Mouse (Mus musculus): ENCODE data around the gene Tns3. TPM values are rescaled to one million over a fixed set of nuclear protein-coding genes. Genes with fewer than 3 reads are reported as not detected.

Tns3 gene
- total RNA-seq, 2 experiments from 2014 or later, result 24.5 to 31.8 TPM

DNA sequence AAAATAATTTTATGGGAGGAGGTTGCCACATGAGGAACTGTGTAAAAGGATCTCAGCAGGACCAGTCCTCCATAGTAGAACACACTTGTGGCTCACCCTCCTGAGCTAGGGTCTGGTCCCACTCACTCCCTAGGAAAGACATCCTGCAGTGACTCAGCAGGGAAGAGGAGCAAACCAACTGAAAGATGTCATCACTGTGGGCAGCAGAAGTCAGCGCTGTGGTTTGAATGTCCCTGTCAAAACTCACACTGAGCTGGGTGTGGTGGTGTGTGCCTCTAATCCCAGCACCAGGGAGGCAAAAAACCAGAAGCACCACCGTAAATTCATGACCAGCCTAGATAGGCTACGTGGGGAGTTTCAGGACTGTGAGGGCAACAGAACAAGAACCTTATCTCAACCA, 20.9 kb upstream of the Tns3 start:
- intact Hi-C loops (cut with DNase I), result no loop called here
- no peak for DNase-seq (ENCODE audit: extremely low spot score in 1 of 2, low spot score in 2 of 2)

DNA sequence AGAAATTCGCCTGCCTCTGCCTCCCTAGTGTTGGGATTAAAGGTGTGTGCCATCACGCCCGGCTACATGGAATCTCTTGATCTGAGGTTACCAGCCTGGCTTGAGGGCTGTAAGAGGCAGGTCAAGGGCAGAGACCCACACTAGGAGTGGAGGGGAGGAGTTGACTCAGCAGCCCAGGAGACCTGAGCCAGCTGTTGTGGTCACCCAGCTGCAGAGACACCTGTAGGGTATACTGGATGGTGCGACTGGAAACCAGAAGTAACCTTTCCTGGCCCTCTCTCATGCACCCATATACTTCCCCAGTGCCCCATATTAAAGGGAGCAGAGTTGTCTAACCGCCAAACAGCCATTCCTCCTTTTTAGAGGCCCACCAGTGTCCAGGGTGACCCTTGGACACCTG, 19.9 kb upstream of the Tns3 start:
- intact Hi-C loops (cut with DNase I), result no loop called here
- no peak for DNase-seq (ENCODE audit: extremely low spot score in 1 of 2, low spot score in 2 of 2)

DNA sequence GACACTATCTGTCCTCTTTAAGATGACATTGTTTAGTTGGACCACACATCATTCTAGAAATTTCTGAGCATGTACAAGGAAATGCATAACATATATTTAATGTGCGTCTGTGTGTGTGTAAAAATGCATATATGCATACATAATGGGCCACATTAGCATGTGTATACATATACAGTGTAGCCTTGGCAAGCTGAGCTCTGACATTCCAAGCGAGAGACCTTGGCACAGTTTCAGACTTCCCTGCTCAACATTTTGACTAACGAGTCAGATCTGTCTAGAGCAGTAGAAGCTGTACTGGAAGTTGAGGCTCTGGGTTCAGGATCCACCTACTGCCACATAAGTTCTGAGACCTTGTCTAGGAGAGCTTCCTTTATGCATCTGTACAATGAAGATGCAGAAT, 17.0 kb upstream of the Tns3 start:
- DNase-seq (ENCODE audit: extremely low spot score in 1 of 2, low spot score in 2 of 2), result no peak
- intact Hi-C loops (cut with DNase I), result no loop called here

DNA sequence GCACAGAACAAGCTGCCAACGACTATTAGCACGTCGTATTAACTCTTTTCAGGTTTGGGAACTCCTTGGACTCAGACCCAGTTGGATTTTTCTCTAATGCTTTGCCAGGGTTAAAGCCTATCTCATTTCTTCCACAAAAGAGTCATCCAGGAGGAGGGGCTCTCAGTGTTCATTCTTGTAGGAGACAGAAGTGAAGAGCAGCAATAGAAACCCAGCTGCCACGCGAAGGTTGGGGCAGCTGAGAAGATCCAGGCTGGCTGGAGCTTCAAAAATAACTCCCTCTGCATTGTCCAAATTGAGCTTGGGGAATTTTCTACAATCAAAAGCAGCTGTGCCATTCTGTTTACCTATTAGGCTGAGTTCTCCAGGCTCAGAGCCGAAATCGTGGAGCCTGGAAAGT, 16.3 kb upstream of the Tns3 start:
- intact Hi-C loops (cut with DNase I), result no loop called here
- no peak for DNase-seq (ENCODE audit: extremely low spot score in 1 of 2, low spot score in 2 of 2)

DNA sequence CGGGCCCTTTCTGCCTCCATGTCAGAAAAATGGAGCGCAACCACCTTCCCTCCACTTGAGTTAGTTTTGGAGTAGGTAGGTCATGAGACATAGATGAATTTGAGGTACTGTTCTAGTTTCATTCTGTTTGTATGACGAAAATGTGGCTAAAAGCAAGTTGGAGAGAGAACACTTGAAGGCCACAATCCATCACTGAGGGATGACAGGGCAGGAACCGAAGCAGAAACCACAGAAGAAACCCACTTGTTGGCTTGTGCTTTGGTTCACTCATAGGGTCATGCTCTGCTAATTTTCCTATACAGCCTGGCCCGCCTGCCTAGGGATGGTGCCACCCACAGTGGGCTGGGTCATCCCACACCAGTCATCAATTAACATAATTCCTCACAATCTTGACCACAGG, 14.9 kb upstream of the Tns3 start:
- DNase-seq (ENCODE audit: extremely low spot score in 1 of 2, low spot score in 2 of 2), result no peak
- intact Hi-C loops (cut with DNase I), result no loop called here

DNA sequence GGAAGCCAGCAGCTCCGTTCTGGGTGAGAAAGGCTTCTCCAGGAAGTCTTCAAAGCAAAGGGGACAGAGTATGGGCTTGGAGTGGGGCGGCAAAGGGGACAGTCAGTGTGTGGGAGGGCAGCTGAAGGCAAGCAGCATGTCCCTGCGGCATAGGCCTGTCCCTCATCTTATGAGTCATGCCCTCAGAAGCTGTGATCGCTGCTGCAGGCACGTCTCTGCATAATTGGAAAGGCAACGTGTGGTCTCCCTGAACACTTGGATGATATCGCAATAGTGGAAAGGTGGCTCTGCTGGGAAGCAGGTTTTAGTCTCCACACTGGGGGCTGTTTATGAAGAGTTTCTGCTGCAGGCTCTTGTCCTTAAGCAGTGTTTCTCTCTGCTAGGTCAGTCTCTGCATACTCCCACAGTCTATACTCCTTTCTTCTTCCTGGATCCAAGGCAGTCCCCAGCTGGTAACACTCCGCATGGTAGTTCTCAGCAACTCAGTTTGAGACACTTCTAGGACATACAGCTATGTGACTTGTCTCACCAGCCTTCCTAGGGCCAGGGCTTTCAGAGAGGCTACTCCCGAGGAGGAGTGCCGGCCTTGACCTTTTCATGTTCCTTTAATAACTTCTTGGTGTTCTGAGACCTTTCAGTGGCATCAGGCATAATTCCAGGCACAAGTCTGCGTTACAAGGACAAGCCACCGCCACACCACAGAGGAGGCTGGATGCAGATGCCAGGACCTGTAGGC, 14.1 kb upstream of the Tns3 start:
- no peak for DNase-seq (ENCODE audit: extremely low spot score in 1 of 2, low spot score in 2 of 2)
- intact Hi-C loops (cut with DNase I), result no loop called here

DNA sequence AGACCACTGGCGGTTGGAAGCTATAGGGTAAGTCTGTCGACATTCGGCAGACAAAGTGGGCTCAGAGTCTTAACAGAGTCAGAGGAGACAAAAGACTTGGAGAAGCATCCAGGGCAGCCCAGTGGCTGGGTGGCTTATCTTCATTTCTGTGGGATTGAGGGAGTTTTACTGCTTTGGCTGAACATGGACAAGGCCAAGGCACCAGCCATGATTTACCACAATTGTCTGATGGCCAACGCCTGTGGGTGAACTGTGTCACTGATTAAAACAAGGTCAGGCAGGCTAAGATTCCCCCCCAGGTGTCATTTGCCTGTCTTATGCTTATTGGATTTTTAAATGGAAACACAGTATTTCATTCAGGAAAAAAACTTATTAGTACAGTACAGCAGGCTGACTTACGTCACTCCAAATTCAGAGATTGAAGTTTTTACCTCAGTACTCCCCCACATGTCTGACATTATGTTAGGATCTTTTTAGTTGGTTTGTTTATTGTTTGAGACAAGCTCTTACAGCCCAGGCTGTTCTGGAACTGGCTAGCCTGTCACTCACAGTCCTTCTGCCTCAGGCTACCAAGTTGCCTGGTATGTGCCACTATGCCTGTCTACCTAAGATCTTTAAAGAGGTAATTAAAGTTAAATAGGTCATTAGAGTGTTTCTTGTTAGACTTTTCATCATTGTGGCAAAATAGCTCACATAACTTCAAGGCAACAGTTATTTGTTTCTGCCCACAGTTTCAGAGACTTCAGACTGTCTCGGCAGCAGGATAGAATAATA, 11.6 kb upstream of the Tns3 start:
- DNase-seq (ENCODE audit: extremely low spot score in 1 of 2, low spot score in 2 of 2), result no peak
- intact Hi-C loops (cut with DNase I), result no loop called here

DNA sequence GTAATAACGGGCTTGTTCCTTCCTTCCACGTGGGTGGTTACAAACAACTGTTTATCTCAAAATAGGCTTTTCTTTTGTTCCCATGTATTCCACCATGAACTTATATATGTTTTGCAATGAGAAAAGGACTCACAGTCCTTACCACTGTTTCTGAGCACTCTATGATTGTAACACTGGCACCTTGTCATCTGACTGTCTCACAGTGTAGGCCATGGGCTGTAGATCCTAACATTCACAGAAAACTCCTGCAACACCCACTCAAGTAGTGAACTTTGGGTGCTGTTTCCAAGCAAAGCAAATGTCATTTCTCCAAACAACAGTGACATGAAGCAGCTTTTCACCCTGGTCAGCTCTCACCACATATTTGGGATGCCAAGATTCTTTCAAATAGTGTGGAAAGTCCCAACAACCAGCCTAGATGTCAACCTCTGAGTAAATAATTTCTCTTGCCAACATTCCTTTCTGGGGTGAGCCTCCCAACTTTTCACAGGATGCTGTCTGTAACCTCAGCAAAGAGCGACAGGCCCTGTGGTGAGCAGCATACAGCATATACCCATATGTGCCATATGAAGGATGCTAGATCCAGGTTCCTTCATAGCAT, 10.3 kb upstream of the Tns3 start:
- DNase-seq (ENCODE audit: extremely low spot score in 1 of 2, low spot score in 2 of 2), result no peak
- intact Hi-C loops (cut with DNase I), result no loop called here

DNA sequence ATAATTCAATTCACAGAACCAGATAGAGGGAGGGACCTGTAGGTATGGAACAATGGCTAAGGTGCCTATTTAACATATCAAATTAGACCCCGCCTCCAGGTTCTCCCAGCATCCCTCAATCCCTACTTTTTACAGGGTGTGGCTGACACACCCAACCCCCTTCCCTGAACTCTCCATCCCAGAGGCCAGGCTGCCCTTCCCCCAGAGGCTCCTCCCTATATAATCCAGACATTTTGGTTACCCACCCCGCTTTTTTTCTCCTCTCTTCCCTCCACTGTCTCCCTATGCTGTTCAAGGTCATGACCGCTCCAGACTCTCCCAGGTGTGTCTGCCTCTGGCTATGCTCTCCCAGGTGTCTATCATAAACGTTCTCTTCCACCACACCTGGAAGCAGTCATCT, 7.4 kb upstream of the Tns3 start:
- intact Hi-C loops (cut with DNase I), result no loop called here
- no peak for DNase-seq (ENCODE audit: extremely low spot score in 1 of 2, low spot score in 2 of 2)

DNA sequence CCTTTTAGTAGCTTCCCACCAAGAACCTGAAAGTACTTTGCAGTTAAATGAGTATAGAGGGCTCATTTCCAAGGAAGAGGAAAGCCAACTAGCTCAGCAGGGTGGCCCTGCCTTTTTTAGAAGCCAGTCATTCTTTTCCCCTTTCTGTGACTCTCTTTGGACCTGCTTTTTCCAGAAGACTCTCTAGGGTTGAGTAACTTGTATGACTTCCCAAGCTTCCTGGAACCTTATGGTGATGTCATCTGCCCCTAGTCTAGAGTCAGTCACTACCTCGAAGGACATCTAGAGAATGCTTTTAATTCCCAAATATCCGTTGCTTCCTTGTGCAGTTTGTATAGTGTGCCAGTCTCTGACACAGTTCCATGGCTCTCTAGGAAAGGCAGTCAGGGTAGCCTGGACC, 4.8 kb upstream of the Tns3 start:
- no peak for DNase-seq (ENCODE audit: extremely low spot score in 1 of 2, low spot score in 2 of 2)
- intact Hi-C loops (cut with DNase I), result no loop called here

DNA sequence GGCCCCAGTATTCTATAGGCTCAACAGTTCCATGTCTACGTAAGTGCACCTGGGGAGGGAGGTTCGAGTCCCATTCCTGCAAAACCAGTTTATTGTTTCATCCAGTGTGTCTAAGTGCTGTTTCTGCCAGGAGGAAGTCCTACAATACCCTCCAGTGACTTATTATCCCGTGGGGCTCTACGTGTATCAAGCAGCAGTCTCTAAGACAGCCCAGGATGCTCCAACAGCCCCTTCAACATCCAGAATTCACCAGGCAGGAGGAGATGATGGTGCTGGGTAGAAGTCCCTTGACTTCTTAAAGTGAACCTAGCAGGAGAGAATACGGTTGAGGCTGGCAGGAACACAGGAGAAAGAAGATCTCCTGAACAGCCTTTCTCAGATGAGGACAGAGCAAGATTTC, 462 bp upstream of the Tns3 start:
- DNase-seq (ENCODE audit: extremely low spot score in 1 of 2, low spot score in 2 of 2), result no peak
- intact Hi-C loops (cut with DNase I), result no loop called here

DNA sequence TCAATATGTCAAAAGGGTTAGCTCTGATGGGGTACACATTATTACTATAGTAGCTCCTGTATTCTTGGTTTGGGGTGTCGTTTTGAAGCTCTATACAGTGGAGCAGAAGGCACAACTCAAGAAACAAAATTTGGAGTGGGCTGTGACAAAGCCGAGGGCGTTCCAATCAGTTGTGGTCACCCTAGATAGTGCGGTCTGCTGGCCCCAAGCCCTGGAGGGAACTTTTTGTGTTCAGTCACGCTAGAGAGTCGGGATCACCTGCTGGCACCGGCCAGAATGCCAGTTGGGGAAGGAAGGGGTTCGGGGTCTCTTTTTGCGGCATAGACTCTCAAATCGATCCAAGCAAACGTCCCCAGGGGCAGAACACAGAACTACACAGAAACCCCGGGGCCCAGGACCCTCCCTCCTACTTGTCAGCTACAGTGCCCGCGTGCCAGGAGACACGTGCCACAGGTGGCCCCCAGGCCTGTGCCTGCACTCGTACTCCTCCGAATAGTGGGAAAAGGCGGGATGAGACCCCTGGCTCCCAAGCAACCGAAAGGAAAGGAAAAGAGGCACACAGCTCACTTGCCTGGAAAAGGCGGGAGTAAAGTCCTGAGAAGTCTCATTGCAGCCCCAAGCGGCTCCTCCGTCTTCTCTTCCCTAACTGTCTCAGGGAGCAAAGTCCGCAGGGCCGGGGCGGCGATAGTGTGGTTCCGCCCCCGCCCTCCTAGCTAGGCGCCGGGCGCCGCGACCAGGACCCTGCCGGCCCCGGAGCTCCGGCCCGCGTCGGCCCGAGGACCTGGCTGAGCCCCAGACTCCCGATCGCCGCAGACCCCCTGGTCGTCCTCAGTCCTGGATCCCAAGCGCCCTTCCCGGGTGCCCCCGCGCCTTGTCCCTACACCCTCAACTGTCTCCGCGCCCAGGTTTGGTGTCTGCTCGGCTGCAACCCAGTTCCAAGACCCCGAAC, 617 bp downstream of the Tns3 start:
- intact Hi-C loops (cut with DNase I), result no loop called here
- peak in 1 of 2 experiments; percentile 66 for DNase-seq (ENCODE audit: extremely low spot score in 1 of 2, low spot score in 2 of 2)

DNA sequence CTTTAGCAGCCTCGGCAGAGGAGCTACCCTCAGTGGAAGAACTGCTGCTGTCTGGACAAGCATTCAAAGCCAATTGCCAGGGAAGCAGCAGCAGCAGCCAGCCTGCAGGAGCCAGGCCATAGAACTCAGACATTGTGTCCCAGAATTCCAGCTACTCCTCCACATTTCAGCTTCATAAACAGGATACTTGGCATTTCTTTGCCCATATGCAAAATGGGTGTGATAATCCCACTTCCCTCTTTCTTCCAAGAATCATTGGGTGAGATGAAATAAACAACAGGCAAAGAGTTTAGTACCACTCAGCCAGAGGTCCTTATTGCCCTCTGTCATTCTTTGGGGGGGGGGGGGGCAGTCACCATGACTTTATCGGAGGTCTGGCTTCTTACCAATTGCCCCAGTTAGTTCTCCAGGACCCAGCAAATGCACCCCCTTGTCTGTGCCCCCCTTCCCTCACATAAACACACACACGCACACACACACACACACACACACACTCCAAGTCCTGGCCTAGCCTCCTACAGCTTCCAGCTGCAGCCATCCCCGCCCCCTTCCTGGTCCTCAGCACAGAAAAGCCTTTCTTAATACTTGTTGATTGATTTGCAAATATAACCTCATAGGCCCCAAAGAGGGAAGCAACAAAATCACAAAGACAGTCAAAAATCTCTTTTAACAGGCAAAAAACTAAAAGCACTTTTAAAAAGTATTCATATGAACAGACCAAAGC, 1.5 kb downstream of the Tns3 start:
- peak in 1 of 2 experiments; percentile 58 for DNase-seq (ENCODE audit: extremely low spot score in 1 of 2, low spot score in 2 of 2)

DNA sequence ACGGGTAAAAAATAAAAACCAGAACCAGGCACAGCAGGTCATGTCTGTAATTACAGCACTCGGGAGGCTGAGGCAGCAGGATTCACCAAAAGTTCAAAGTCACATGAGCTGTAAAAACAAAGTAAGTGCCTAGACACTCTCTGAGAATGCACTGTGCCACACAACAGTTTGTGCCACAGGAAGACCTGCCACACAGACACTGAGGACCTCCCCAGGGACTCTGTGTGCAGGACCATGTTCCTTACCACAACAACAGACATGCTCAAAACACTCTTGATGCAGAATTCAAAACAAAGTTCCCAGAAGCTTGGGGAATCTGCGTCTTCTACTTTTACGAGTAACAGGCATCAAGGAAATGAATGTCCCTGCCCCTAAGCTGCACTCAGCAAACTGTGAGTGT, 3.4 kb downstream of the Tns3 start:
- no peak for DNase-seq (ENCODE audit: extremely low spot score in 1 of 2, low spot score in 2 of 2)
- intact Hi-C loops (cut with DNase I), result no loop called here

More for the DNA sequence above, 1.5 kb downstream of the Tns3 start:
- intact Hi-C loops (cut with DNase I), result no loop called here

DNA sequence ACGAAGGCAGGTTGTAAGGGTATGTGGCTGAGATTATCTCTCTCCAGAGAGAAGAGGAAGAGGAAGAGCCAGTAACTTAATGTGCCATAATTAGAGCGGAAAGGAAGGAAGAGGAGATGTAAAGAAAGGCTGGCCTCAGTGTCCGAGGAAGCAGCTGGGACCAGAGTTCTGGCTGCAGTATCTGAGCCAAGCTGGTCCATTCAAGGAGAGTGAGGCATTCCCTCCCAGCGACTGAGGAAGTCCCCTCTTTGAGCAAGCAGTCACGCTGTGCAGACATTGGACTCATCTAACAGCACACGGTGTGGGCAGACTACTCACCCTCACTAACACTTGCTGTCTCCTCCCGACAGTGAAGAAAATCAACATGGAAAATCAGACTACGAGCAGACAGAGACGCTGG, 4.5 kb downstream of the Tns3 start:
- intact Hi-C loops (cut with DNase I), result no loop called here
- DNase-seq (ENCODE audit: extremely low spot score in 1 of 2, low spot score in 2 of 2), result no peak

DNA sequence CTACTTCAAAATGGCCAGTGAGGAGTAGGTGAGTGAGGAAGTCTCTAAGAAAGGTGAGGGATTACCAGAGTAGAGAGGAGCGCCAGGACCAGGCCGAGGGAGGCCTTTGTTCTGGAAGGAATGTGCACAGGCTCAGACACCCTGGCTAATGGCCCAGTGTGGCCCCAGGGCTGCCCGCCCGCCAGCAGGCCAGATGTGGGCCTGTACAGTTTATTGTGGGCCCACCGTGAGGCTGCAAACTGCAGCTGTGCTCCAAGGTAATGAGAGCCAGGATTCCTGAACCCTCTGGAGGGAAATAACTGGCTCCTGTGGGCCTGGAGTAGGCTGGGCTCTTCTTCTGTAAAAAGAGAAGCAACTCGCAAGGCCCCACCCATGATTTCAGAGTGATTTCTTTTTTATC, 5.3 kb downstream of the Tns3 start:
- peak in 1 of 2 experiments; percentile 57 for DNase-seq (ENCODE audit: extremely low spot score in 1 of 2, low spot score in 2 of 2)
- intact Hi-C loops (cut with DNase I), result no loop called here

DNA sequence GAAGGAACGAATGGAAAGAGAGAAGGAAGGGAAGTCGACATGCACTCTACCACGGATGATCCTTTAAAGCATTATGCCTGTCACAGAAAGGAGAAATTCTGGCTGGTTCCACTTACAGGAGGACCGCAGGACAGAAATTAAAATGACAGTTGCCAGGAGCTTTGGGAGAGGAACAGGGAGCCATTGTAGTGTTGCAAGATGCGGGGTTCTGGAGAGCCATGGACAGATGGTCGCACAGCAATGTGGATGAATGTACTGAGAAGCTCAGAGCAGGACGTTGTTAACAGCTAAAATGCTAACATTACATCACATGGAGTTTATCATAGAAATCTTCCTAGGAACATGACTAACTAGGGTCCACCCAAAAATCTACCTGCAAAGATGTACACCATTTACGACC, 6.8 kb downstream of the Tns3 start:
- intact Hi-C loops (cut with DNase I), result no loop called here
- no peak for DNase-seq (ENCODE audit: extremely low spot score in 1 of 2, low spot score in 2 of 2)

Measured in left cerebral cortex, postnatal 10 days (tissue).